Mouse (Mus musculus): ENCODE measurements around the gene 2310057J18Rik. TPM values are rescaled to one million over a fixed set of nuclear protein-coding genes. Genes with fewer than 3 reads are reported as not detected.

2310057J18Rik gene
- not detected for polyA plus RNA-seq (2012; fragmentation: generic; extraction: Trizol)

GRCm38 (mm10) chr10:28986203-28986602, at the start of gene 2310057J18Rik:
Gene 2310057J18Rik, minus strand, starts transcription at chr10:28986303.

Other genes with a start within 250 kb of the 2310057J18Rik start
- gene Soga3, start 157.5 kb upstream of the 2310057J18Rik start, polyA plus RNA-seq (2012; fragmentation: generic; extraction: Trizol): 1 to 10 TPM in 1 of 2 experiments, under 1 TPM in 1; 0.08 to 1.3 TPM
- gene Gm49353, start 212.7 kb upstream of the 2310057J18Rik start, polyA plus RNA-seq (2012; fragmentation: generic; extraction: Trizol): under 1 TPM in 1 of 2 experiments, not detected in 1; 0.13 TPM
- under 1 TPM; 0.02 to 0.41 TPM for gene 9330159F19Rik, start 225.3 kb upstream of the 2310057J18Rik start, polyA plus RNA-seq (2012; fragmentation: generic; extraction: Trizol)